Mouse (Mus musculus) liver, embryonic 14.5 days (tissue): ENCODE measurements at regions not wholly inside any gene's neighbourhood (a gene's known extent, or its start where the extent isn't known, plus 50 kb on each side); places are given as distances from the start of the nearest gene placed in this dataset.

Experiments used
- ATAC-seq: fragments of 200-750 bp; cut with Nextera tagmentation; 2 replicates; pipeline ENCODE4 v1.8.0; 2017; ENCODE audit warnings: moderate number of reproducible peaks, mild to moderate bottlenecking, moderate library complexity; ENCODE audit not compliant: insufficient read depth
- DNase-seq, 3 experiments: peaks; one replicate each; pipeline ENCODE4 v3.0.0-alpha.2; 2012 to 2013; ENCODE audit warnings: low read depth in 3 of 3, low spot score in 3 of 3
- H3K27ac ChIP-seq: fragments of 300-500 bp; sonication (generic); 2 replicates; pipeline ENCODE4 v1.5.1; 2014; ENCODE audit warnings: moderate library complexity, mild to moderate bottlenecking, control low read depth, inconsistent platforms
- H3K27me3 ChIP-seq: fragments of 300-500 bp; sonication (generic); 2 replicates; pipeline ENCODE4 v1.6.1; 2014; ENCODE audit warnings: mild to moderate bottlenecking, low read length, moderate library complexity; ENCODE audit not compliant: control insufficient read depth, insufficient read depth
- H3K36me3 ChIP-seq: fragments of 300-500 bp; sonication (generic); replicated peaks from 2 replicates; pipeline ENCODE4 v1.6.1; 2014; ENCODE audit warnings: low read depth; ENCODE audit not compliant: control insufficient read depth, insufficient read depth
- H3K4me1 ChIP-seq, 2 experiments: fragments of 200-500 bp in 1 of 2; fragments of 300-500 bp in 1 of 2; sonication (generic) in 1 of 2; replicated peaks; 2 replicates each; pipeline ENCODE4 v1.6.1; 2012 to 2014; ENCODE audit warnings: antibody characterized with exemption in 1 of 2, inconsistent platforms in 1 of 2, low read length in 1 of 2; ENCODE audit not compliant: control insufficient read depth in 2 of 2, insufficient read depth in 2 of 2
- H3K4me2 ChIP-seq: fragments of 300-500 bp; sonication (generic); 2 replicates; pipeline ENCODE4 v1.6.1; 2014; ENCODE audit warnings: low read depth, mild to moderate bottlenecking, control low read depth, moderate library complexity
- H3K4me3 ChIP-seq, 2 experiments: fragments of 200-500 bp in 1 of 2; fragments of 300-500 bp in 1 of 2; sonication (generic) in 1 of 2; 2 replicates each; pipeline ENCODE4 v1.5.1; 2012 to 2014; ENCODE audit warnings: low read depth in 2 of 2, low read length in 2 of 2, mild to moderate bottlenecking in 2 of 2, control low read depth in 1 of 2, inconsistent platforms in 1 of 2, moderate library complexity in 1 of 2; ENCODE audit not compliant: insufficient read depth in 1 of 2
- H3K9ac ChIP-seq: fragments of 300-500 bp; sonication (generic); replicated peaks from 2 replicates; pipeline ENCODE4 v1.6.1; 2014; ENCODE audit warnings: mild to moderate bottlenecking, control low read depth, moderate library complexity
- H3K9me3 ChIP-seq: fragments of 300-500 bp; sonication (generic); 2 replicates; pipeline ENCODE4 v1.6.1; 2016; ENCODE audit warnings: low read length, mixed read lengths; ENCODE audit not compliant: control insufficient read depth
- CTCF ChIP-seq: IDR thresholded peaks from 2 replicates; pipeline ENCODE4 v1.5.1; 2016; ENCODE audit warnings: antibody characterized with exemption, low read depth, control low read depth
- EP300 ChIP-seq: IDR thresholded peaks from 2 replicates; pipeline ENCODE4 v1.6.1; 2016; ENCODE audit warnings: antibody characterized with exemption, low read depth
- WGBS: fragments of 180-500 bp; shearing (Covaris S2); extraction: QIAGEN DNeasy Blood & Tissue Kit; methylation state at CpG from one replicate; pipeline ENCODE4 v1.1.7; 2014; ENCODE audit not compliant: insufficient replicate concordance; 5-methylcytosine and 5-hydroxymethylcytosine counted together

GRCm38 (mm10) chr15:62234182-62234760, 1311.5 kb upstream of the A1bg start:
- no peak for TF ChIP-seq CTCF
- TF ChIP-seq EP300: no peak
- no peak overlapping the region for H3K9ac ChIP-seq
- H3K27ac ChIP-seq: no peak overlapping the region
- WGBS: 85% methylated on average over 4 of the region's 4 CpGs
- ATAC-seq: no peak
- no peak overlapping the region for H3K4me3 ChIP-seq
- H3K4me1 ChIP-seq: peaks cover 5 to 18% of the 10 kb centered on the region in 2 experiments
- H3K9me3 ChIP-seq: no peaks in the 10 kb centered on the region
- no peak overlapping the region for H3K4me2 ChIP-seq
- no peaks in the 10 kb centered on the region for H3K36me3 ChIP-seq
- no peaks in the 10 kb centered on the region for H3K27me3 ChIP-seq
- no peak for DNase-seq

- no peak overlapping the region for H3K4me3 ChIP-seq
- 66% methylated on average over 8 of the region's 8 CpGs for WGBS
- H3K9ac ChIP-seq: no peak overlapping the region
- no peak for TF ChIP-seq EP300
- no peak for TF ChIP-seq CTCF
- H3K4me1 ChIP-seq: peaks cover 6 to 15% of the 10 kb centered on the region in 2 experiments
- H3K27ac ChIP-seq: no peak overlapping the region
- no peaks in the 10 kb centered on the region for H3K36me3 ChIP-seq
- no peaks in the 10 kb centered on the region for H3K27me3 ChIP-seq
- no peak overlapping the region for H3K4me2 ChIP-seq
- DNase-seq (no peak), ATAC-seq (no peak)
- no peaks in the 10 kb centered on the region for H3K9me3 ChIP-seq
Observed at GRCm38 (mm10) chr15:62233154-62233553, 1310.3 kb upstream of the A1bg start.

- Histone ChIP-seq H3K9me3 (no peaks in the 10 kb centered on the region), H3K4me2 (no peak overlapping the region), H3K36me3 (no peaks in the 10 kb centered on the region), H3K9ac (no peak overlapping the region), H3K4me1 (peaks cover 6 to 15% of the 10 kb centered on the region in 2 experiments), H3K27ac (no peak overlapping the region), H3K27me3 (no peaks in the 10 kb centered on the region), H3K4me3 (no peak overlapping the region)
- no peak for TF ChIP-seq EP300
- no peak for TF ChIP-seq CTCF
- ATAC-seq (no peak), DNase-seq (no peak)
- WGBS: 71% methylated on average over 2 of the region's 2 CpGs
Observed at GRCm38 (mm10) chr15:62231709-62232108, 1308.9 kb upstream of the A1bg start.

- ATAC-seq (no peak), DNase-seq (no peak)
- no peak overlapping the region for H3K27ac ChIP-seq
- peaks cover 6 to 15% of the 10 kb centered on the region in 2 experiments for H3K4me1 ChIP-seq
- TF ChIP-seq CTCF (no peak), EP300 (no peak)
- no peak overlapping the region for H3K4me2 ChIP-seq
- no peaks in the 10 kb centered on the region for H3K27me3 ChIP-seq
- H3K9me3 ChIP-seq: no peaks in the 10 kb centered on the region
- WGBS: 77% methylated on average over 5 of the region's 5 CpGs
- no peak overlapping the region for H3K4me3 ChIP-seq
- no peak overlapping the region for H3K9ac ChIP-seq
- H3K36me3 ChIP-seq: no peaks in the 10 kb centered on the region
Observed at GRCm38 (mm10) chr15:62230773-62231172, 1308.0 kb upstream of the A1bg start.

- Histone ChIP-seq H3K4me2 (peak overlapping the region; percentile 24; the same call in 1 of the 2 replicates), H3K36me3 (no peaks in the 10 kb centered on the region), H3K9me3 (no peaks in the 10 kb centered on the region), H3K9ac (peak overlapping the region; percentile 47; the same call in 1 of the 2 replicates), H3K4me1 (peaks cover 9 to 17% of the 10 kb centered on the region in 2 experiments), H3K4me3 (no peak overlapping the region), H3K27ac (peak overlapping the region; percentile 42), H3K27me3 (no peaks in the 10 kb centered on the region)
- ATAC-seq (peak; percentile 62; the same call in 1 of the 2 replicates), DNase-seq (peak in 1 of 3 experiments; percentile 50)
- no peak for TF ChIP-seq EP300
- no peak for TF ChIP-seq CTCF
- 54% methylated on average over 8 of the region's 8 CpGs for WGBS
Observed at GRCm38 (mm10) chr15:62229491-62230283, 1306.9 kb upstream of the A1bg start.
